Mouse (Mus musculus) olfactory bulb, adult 2 months (tissue): ENCODE measurements around the gene Ubald2.

Experiments
- CTCF ChIP-seq: fragments of 200-500 bp; IDR thresholded peaks from 2 replicates; pipeline ENCODE4 v1.5.1; 2012; ENCODE audit warnings: low read depth, mild to moderate bottlenecking, low read length, moderate library complexity; ENCODE audit not compliant: insufficient read depth
- POLR2A ChIP-seq: fragments of 200-500 bp; IDR thresholded peaks from 2 replicates; pipeline ENCODE4 v1.6.1; 2012; ENCODE audit warnings: mild to moderate bottlenecking, low read depth, low read length, moderate library complexity; ENCODE audit not compliant: insufficient read depth

- TF ChIP-seq CTCF (no peak), POLR2A (no peak)
These were observed 39.1 kb upstream of the Ubald2 start for GRCm38 (mm10) chr11:116394769-116395168.
